Mouse (Mus musculus): Measurements from ENCODE around the gene U2af1l4.

The U2af1l4 gene

DNA sequence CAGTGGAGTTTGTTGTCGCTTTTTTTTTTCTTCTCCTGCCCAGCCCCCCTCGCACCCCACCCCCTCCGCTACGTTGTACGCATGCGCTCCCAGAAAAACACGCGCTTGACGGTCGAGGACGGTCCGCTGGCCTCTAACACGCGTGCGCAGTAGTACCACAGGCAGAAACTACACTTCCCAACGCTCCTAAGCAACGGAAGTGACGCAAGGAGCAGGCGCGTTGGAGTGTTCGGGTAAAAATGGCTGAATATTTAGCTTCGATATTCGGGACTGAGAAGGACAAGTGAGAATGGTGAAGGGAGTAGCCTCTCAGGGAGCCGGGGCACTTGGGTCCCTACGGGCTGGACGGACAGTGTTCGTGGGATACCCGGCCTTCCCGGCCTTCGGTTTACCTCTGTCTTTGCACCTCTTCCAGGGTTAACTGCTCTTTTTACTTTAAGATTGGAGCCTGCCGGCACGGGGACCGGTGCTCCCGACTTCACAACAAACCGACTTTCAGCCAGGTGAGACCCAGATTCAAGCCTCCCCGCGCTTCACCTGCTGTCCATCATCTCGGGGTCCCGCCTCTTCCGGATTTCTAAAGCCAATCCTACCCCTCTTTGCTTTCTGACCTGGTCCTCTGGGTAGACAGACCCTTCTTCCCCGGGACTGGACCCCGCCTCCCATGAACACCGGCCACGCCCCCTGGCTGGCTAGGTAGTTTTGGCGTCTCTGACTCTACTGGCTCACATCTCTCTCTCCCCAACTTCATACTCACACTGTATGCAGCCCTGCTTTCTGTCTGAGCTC is at the start of gene U2af1l4, which contains the start of the genes Gm49396 and Psenen:
Gene U2af1l4, plus strand, starts transcription at position 185 of the 789 bp plus-strand sequence.
Gene Gm49396, plus strand, starts transcription at position 228 of the 789 bp plus-strand sequence.
Gene Psenen, minus strand, starts transcription at position 511 of the 789 bp plus-strand sequence.
- DNase-seq (ENCODE audit: low read depth, low spot score): peak; percentile 98

DNA sequence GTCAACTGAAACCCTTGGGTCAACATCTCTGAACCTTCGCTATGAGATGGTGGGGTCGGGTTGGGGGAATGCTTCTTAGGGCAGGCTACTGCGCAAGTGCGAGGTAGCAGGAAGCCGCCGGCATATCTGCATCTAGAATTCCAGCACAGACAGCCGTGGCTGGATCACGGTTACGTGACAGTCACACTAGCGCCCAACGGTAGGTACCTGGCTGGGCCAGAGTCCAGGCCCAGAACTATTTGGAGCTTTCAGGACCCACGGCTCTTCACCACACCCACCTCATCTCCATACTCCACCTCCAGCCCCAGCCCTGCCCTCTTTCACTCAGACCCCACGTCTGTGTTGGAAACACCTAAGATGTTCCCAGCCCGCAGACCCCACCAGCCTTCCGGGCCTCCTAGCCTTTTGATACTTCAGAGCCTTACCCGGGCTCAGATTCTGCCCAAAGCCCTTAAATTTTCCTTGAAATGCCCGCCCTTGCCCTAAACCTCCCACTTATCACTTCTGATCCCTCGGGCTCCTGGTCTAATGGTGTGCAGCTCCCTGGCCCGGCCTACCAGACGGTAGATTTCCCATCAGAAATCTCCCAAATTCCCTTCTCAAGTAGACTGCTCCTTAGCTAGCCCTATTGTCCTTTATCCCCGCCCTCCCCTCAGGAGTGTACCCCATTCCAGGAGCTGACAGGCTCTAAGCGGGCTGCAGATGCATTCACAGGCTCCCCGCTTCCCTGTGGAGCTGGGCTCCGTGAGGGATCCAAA is 47.9 kb upstream of the U2af1l4 start:
- DNase-seq (ENCODE audit: low read depth, low spot score): no peak

DNA sequence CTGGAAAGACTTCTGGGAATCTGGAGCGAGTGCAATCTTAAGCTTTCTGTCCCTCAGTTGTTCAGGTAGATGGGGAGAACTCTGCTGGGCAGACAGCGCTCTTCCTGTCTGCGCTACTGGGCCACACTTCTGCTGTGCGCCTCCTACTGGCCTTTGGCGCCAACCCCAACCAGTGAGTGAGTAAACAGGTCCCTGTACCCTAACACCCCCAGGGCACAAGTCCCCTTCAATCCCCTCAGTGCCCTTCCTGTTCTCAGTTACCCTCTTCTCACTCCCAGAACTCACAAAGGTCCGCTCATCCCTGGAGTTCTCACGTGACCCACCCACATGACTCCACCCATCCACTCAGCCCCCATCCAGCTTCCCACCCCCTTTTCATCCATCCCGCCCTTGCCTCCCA is 44.8 kb upstream of the U2af1l4 start:
- DNase-seq (ENCODE audit: low read depth, low spot score): no peak

DNA sequence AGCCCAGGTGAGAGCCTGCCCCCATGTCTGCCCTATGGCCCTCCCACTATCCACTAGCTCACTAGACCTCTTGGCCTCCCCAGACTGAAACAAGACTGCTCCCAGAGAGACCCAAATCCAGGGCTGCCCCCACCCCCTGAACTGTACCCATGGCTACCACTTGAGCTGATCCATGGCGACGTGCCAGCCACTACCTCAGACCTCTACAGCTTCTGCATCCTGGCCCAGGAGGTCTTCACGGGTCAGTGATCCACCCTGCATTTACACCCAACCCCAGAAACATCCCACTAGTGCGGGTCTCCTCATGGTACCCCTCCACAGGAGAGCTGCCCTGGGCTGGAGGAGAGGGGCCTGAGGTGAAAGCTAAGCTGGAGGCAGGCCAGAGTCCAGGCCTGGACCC is 42.7 kb upstream of the U2af1l4 start:
- DNase-seq (ENCODE audit: low read depth, low spot score): no peak

DNA sequence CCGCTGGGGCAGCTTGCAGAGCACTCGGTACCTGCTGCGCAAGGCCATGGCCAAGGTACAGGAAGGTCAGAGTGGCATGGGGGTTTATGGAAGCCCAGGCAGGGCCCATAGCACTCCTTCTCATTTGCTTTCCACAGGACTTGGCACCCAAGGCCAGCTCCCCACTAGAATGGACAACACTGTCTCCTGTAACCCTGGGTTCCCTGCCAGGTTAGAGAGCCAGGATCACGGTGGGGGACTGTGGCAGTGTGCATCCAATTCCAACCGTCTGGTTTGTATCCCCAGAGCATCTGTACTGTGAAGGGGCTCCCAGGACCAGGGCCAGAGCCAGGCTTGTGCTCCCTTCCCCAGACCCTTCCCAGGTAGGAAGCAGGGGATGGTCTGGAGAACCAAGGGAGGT is 42.2 kb upstream of the U2af1l4 start:
- no peak for DNase-seq (ENCODE audit: low read depth, low spot score)

DNA sequence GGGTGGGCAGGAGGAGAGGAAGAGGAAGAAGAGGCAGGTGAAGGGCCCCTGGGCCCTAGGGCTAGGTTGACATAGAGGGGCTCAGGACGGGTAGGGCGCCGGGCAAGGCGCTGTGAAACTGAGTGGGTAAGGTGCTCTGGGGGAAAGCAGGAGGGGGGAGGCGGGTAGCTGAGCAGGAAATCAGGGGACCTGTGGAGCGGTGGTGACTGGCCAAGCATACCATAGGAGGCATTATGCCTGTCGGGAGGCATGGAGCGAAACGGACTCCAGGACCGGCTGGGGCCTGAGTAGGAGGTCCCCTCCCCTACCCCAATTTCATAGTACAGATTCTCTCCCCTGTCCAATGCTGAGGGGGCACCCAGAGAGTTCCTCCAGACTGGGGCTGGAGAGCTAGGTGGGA is 40.2 kb upstream of the U2af1l4 start:
- DNase-seq (ENCODE audit: low read depth, low spot score): no peak

DNA sequence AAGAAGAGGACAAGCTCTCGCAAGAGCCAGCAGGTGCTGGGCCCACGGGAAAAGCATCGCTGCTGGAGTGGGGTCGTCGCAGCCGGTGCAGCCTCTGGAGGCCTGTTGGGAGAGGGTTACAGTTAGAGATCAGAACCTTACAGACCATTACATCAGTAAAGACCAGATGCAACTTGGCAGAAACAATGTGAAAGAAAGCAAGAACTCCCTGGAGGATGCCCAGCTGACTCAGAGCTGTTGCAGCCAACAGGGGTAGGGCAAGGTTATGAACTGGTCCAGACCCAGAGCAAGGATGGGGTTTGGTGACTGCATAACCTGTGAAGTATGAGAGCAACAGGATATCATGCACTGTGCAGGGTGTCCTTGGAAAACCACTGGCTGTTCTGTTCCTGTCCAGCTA is 38.6 kb upstream of the U2af1l4 start:
- DNase-seq (ENCODE audit: low read depth, low spot score): no peak

DNA sequence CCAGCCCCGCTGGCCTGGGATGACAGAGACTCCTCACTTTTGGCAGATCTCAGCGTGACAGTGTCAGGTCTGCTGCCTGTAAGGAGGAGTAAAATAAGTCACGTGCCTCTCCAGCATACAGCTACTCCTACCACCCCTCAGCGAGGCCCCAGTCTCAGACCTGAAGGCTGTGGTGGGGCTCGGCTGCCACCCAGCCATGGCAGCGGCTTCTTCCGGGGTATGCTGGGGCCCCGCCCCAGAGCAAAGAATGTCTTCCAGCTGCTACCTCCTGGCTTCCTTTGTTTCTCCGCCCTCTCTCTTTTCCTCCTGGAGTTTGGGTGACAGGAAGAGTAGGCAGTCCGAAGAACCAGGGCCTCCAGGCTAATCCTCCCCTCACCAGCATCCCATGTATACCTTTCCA is 37.1 kb upstream of the U2af1l4 start:
- DNase-seq (ENCODE audit: low read depth, low spot score): no peak

DNA sequence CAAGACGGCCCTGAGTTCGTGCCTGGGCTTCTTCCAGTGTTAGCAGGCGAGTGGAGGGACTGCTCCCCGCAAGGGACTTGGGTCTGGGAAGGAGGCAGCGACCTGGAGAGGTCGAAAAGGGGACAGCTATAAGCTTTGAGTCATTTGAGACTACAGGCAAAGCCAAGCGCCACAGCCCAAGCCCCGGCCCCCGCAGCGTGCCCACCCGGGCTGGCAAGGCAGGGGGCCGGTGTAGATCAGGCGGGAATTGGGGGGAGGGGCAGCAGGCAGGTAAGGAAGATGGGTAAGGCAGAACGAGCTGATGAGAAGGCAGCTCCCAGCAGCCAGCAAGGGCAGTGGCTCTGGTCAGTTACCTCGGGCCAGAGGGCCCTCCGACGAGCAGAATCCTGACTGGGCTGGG is 36.7 kb upstream of the U2af1l4 start:
- DNase-seq (ENCODE audit: low read depth, low spot score): no peak

DNA sequence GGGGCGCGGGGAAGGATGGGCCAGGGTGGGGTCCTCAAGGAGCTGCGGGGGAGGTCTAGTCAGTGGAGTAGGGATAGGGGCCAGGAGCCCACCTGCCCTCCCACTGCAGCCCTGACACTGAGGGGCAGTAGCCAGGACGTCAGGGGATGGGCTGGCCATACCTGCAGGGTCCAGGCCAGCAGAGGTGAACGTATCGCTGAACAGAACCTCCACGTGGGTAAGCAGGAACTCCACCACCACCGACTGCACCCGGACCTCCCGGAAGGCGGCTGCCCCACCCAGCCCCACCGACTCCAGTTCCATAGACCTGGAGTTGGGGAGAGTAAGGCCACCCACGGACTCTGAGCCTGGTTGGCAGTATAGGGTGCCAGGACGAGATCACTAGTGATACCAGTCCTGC is 36.1 kb upstream of the U2af1l4 start:
- no peak for DNase-seq (ENCODE audit: low read depth, low spot score)

DNA sequence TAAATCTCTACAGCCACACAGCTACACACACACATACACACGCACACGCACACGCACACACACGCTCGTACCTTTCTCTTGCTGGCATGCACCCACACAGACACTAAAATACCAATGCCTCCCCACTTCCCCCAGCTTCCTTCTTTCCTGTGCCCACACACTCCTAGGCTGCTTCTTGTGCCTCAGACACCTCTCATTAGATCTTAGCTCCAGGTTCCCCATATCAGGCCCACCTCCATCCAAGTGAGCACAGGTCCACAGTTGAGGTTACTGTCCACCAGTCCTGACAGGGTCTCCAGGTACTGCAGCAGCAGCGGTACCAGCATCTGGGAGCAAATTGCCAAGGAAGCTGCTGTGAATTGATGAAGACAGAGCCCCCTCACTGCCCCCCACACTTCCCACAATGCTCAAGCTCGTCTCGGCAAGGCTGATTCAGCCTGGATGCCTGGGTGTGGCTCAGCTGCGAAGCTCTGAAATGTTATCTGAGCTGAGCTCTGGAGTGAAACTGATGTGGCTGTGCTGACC is 31.7 kb upstream of the U2af1l4 start:
- DNase-seq (ENCODE audit: low read depth, low spot score): no peak

DNA sequence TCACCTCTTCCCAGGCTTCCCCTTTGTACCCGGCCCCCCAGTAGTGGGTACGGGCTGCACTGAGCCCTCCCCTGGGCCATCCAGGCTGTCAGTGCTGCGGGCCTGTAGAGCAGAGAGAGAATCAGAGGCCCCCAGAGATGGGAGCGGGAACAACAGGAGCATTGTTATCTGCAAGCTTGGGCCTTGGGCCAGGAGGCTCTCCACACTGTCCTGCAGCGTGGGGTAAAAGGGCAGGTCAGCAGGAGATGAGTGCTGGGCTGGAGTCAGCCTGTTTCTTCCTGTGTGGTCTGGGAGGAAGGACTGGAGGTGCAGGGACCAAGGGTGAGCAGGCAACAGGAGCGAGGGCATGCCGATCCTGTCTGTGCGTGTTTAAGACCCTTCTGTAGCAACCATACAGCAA is 30.2 kb upstream of the U2af1l4 start:
- DNase-seq (ENCODE audit: low read depth, low spot score): no peak

DNA sequence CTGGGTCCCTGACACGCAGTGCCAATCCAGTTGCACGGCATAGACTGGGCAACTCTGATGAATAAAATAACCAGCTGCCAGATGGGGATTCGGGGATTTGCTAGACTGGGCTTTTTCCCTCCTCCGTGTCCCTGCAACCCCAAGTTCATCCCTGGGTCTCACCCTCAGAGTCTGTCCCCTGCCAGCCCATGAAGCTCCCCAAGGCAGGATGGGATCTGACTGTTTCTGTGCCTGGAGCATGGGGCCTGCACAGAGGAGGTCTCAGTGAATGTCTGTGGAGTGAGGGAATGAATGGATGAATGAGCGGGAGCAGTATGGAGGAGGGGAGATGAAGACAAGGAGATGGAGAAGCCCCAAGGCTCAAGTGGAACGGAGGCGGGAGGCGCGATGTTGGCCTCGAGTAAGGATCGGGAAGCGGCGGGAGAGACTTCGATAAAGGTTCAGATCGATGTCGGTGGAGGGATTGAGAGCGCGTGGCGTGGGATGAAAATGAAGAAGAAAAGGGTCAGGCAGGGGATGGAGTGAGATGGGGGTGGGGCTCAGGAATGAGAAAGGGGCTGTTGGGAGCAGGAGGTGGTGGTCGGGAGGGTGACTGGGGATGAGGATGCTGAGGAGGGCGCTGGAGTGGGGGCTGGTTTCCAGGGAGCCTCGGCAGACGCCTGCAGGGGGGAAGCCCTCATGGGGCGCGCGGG is 29.0 kb upstream of the U2af1l4 start:
- no peak for DNase-seq (ENCODE audit: low read depth, low spot score)

DNA sequence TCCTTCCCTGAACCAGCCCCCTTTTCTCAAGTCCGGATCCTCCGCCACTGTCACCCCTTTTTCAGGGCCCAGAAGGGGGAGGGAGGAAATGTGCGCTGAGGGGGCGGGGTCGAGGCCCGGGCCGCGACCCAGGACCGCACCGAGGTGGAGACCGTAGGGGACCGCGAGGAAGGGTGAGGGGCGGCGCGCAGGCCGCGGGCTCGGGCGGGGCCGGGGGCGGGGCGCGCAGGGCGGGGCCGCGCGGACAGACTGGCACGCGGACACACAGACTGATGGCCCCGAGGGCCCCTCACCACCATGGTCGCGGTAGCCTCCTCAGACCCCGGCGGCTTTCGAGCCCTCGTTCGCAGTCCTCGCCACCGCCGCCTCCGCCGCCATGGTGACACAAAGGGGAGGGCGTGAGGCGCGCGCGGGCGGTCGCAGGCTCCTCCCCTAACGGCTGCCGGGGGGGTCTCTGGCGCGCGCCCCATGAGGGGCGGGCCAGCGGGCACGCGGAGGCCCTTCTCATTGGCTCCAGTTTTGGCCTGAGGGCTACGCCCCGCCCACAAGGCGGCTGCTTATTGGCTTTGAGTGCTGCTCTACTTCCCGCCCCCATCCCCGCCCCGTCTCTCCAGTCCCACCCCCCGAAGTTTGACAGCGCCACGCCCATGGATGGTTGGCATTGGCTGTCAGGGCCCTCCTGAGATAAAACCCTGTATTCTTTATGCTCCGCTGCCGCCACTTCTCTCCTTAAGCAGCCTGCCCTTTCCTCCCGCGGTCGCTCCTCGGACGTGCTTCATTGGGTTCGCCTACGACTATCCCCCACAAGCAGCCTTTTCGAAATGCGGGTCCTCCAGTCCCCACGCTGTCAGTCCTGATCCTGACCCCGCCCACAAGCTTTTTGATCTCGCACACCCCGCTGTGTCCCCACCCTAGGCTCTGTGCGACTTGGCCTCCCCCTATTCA is 28.2 kb upstream of the U2af1l4 start, which contains the start of gene Arhgap33:
Gene Arhgap33, minus strand, starts transcription at position 428 of the 945 bp plus-strand sequence.
- peak; percentile 98 for DNase-seq (ENCODE audit: low read depth, low spot score)

DNA sequence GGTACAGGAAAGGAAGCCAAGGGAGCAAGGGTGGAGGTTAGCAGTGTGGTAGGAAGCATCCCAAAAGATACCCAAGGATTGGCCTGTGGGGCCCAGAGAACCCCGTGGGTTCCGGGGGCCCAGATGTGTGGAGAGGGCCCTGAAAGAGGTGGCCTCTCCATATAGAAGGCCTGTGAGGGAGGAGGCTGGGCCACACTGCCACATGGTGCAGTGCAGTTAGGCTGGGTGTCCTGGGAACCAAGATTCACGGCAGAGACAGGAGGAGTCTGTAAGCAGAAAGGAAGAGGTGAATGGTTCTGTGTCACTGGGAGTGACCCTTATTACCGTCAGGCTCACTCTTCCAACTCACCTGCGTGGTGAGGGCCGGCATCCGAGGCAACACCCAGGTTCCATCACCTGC is 22.5 kb upstream of the U2af1l4 start:
- no peak for DNase-seq (ENCODE audit: low read depth, low spot score)

DNA sequence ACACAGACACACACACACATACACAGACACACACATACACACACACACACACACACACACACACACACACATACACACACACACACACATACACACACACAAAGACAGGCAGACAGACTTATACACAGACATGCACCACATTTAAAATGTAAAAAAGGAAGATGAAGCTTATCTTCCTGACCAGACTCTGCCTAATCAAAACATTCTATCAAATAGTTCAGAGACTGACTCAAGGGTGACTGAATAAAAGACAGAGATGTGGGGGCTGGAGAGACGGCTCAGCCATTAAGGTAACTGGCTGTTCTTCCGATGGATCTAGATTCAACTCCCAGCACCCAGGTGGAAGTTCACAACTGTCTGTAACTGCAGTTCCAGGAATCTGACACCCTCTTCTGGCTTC is 18.8 kb upstream of the U2af1l4 start:
- DNase-seq (ENCODE audit: low read depth, low spot score): no peak

DNA sequence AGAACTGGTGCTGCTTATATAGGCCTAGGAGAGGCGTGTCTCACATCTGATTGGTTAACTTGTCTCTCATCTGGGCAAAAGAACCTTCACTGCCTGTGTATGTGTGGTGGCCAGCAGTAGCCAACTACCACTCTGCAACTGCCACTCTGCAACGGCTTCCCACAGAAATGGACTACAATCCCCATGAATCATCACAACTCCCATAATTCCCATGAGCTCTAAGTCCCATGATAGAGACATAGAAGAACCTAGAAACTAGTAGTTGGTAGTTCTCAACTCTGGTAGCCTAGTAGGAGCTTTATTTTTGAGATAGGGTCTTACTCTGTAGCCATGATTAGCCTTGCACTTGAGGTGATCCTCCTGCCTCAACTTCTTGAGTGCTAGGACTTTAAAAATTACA is 13.2 kb upstream of the U2af1l4 start:
- no peak for DNase-seq (ENCODE audit: low read depth, low spot score)

DNA sequence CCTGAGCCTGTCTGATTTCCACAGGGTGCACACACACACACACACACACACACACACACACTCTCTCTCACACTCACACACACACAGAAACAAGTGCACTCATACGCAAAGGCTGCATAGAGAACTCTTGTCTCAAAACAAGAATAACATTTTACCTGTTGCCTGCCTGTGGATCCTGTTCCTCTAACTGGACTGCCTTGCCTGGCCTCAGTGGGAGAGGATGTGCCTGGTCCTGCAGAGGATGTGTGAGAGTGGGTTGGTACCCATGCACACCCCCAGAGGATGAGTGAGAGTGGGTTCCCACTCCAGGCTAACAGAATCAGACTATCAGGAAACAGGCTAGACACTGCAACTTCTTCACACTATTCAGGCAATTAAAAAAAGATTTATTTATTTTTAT is 12.5 kb upstream of the U2af1l4 start:
- no peak for DNase-seq (ENCODE audit: low read depth, low spot score)

DNA sequence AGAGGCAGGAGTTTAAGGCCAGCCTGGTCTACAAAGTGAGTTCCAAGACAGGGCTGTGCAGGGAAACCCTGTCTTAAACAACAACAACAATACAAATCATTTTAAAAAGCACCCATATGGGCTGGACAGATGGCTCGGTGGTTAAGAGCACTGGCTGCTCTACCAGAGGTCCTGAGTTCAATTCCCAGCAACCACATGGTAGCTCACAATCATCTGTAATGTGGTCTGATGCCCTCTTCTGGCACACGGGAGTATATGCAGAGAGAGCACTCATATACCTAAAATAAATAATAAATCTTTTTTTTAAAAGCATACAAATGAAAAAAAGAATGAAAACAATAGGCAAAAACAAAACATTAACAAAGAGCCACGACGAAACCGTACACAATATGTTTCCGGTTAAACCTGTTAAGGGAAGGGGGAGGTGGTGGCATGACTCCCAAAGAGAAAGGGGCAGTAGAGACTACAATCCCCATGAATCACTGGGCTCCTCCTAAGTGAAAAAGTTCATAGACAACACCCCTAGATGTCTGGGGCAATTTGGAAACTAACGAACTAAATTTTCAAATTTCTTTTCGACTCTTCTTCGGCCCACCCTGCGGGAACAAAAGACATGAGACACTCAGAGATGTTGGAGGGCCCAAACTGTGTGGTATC is 11.5 kb upstream of the U2af1l4 start:
- no peak for DNase-seq (ENCODE audit: low read depth, low spot score)
